Comparison of ENCODE assay signal across 8 mouse cellular contexts in the genomic region with DNA sequence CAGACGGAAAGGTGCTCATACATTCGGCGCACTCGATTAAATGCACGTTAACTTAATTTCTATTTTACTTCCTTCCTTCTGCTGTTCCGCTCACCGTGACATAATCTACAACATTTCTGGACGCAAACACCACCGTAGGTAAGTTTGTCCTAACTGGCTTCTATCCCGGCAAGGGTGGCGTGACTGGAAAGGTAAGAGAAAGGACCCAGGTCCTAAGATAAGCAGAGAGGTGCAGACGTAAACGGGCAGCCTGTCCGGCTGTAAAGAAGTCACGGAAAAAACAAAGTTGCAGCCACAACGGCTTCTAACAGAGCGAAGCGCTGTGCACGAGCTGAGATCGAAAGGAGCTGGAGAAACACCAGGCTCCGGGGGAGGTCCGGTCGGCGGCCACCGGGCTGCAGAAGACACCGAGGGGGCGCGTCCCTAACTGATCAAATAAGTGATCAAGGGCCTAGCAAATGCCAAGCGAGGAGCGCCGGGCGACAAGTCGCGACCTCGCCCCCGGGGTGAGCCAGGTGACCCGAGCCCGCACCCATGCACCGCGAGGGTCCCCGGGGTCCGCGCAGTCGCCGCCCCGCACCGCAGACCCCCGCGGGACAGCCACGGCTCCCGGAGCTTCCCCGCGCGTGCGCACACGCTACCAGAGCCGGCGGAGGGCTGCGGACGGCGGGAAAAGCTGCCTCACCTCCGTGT. TPM values are rescaled to one million over a fixed set of nuclear protein-coding genes. Genes with fewer than 3 reads are reported as not detected.
A peak's percentile ranks its signal among the peaks of the same experiment; 100 is the strongest.
DNase-seq lines count a peak whose midpoint lies in the region; ATAC-seq and TF ChIP-seq lines count a peak whose summit lies in the region.

No protein-coding gene starts in this region.

- H3K27me3 ChIP-seq in heart, embryonic 14.5 days (ENCODE audit: control insufficient read depth, insufficient read depth, low read length) = no peaks in the 10 kb centered on the region
- H3K27me3 ChIP-seq in hindbrain, postnatal 0 days (ENCODE audit: insufficient read depth, low read length) = no peaks in the 10 kb centered on the region
- no peaks in the 10 kb centered on the region for H3K27me3 ChIP-seq in midbrain, embryonic 11.5 days (ENCODE audit: control insufficient read depth, insufficient read depth, low read length)

- no peak for TF ChIP-seq POLR2A in cortical plate, adult 2 months (IDR thresholded peaks at IDR 0.05; ENCODE audit: extremely low read depth, insufficient read depth, low read length)

- DNase-seq in heart, postnatal 10 days = no peak
- DNase-seq in hindbrain, postnatal 0 days (ENCODE audit: low spot score) = no peak
- peak; percentile 92 for DNase-seq in midbrain, embryonic 11.5 days (ENCODE audit: low spot score, missing footprints)
- no peak for DNase-seq in adrenal gland, adult 2 months
- no peak for DNase-seq in right cerebral cortex, postnatal 25 days

- WGBS in heart, embryonic 14.5 days = under 1% methylated on average over 62 of the region's 62 CpGs
- 1% methylated on average over 62 of the region's 62 CpGs for WGBS in hindbrain, postnatal 0 days
- WGBS in midbrain, embryonic 11.5 days = 1% methylated on average over 62 of the region's 62 CpGs

- peaks cover 0 to 20% of the 10 kb centered on the region in 2 experiments; a peak in 2 of 4 replicates for H3K4me1 ChIP-seq in heart, embryonic 14.5 days (ENCODE audit: control insufficient read depth in 2 of 2, insufficient read depth in 2 of 2, low read length in 2 of 2)
- peaks cover 3% of the 10 kb centered on the region; the same call in 1 of the 2 replicates for H3K4me1 ChIP-seq in cortical plate, adult 2 months (ENCODE audit: control insufficient read depth, insufficient read depth, low read length)
- peaks cover 13% of the 10 kb centered on the region; the same call in 1 of the 2 replicates for H3K4me1 ChIP-seq in hindbrain, postnatal 0 days (ENCODE audit: insufficient read depth, low read length)
- H3K4me1 ChIP-seq in midbrain, embryonic 11.5 days (ENCODE audit: control insufficient read depth, insufficient read depth, low read length) = peaks cover 20% of the 10 kb centered on the region

- peak overlapping the region; percentile 93 for H3K9ac ChIP-seq in heart, embryonic 14.5 days (ENCODE audit: low read length)
- H3K9ac ChIP-seq in hindbrain, postnatal 0 days (replicated peaks; ENCODE audit: low read length) = peak overlapping the region; percentile 80
- H3K9ac ChIP-seq in midbrain, embryonic 11.5 days (ENCODE audit: low read length) = peak overlapping the region; percentile 87

- peak overlapping the region; percentile 76 for H3K4me2 ChIP-seq in heart, embryonic 14.5 days (ENCODE audit: low read length)
- peak overlapping the region; percentile 86 for H3K4me2 ChIP-seq in hindbrain, postnatal 0 days (ENCODE audit: low read depth, low read length)
- H3K4me2 ChIP-seq in midbrain, embryonic 11.5 days = peak overlapping the region; percentile 86

- peak overlapping the region; percentile 93 to 96 for H3K27ac ChIP-seq in heart, embryonic 14.5 days (replicated peaks in 1 of 2; ENCODE audit: control insufficient read depth in 1 of 2, insufficient read depth in 1 of 2, low read depth in 2 of 2, low read length in 2 of 2)
- H3K27ac ChIP-seq in cortical plate, adult 2 months (ENCODE audit: insufficient read depth, low read length) = peak overlapping the region; percentile 2
- peak overlapping the region; percentile 94 for H3K27ac ChIP-seq in hindbrain, postnatal 0 days
- H3K27ac ChIP-seq in midbrain, embryonic 11.5 days (ENCODE audit: low read depth, low read length) = peak overlapping the region; percentile 92

- intact Hi-C loops in heart, postnatal 10 days (cut with DNase I) = no loop called here

- TF ChIP-seq CTCF in cortical plate, adult 2 months (IDR thresholded peaks at IDR 0.05; ENCODE audit: extremely low read depth, insufficient read depth, low read length) = no peak
- no peak for TF ChIP-seq CTCF in hindbrain, postnatal 0 days (IDR thresholded peaks at IDR 0.05; ENCODE audit: low read depth)

- H3K36me3 ChIP-seq in heart, embryonic 14.5 days (ENCODE audit: control insufficient read depth, insufficient read depth, low read length) = peaks cover 15% of the 10 kb centered on the region
- no peaks in the 10 kb centered on the region for H3K36me3 ChIP-seq in hindbrain, postnatal 0 days (ENCODE audit: insufficient read depth, low read length)
- no peaks in the 10 kb centered on the region for H3K36me3 ChIP-seq in midbrain, embryonic 11.5 days (ENCODE audit: control insufficient read depth, insufficient read depth, low read length)

- H3K4me3 ChIP-seq in heart, embryonic 14.5 days (ENCODE audit: control insufficient read depth in 1 of 2, insufficient read depth in 1 of 2, low read depth in 1 of 2, low read length in 2 of 2) = peak overlapping the region; percentile 79 to 83
- H3K4me3 ChIP-seq in cortical plate, adult 2 months (ENCODE audit: insufficient read depth, low read length) = peak overlapping the region; percentile 72
- H3K4me3 ChIP-seq in hindbrain, postnatal 0 days (ENCODE audit: low read length) = peak overlapping the region; percentile 64
- peak overlapping the region; percentile 89 for H3K4me3 ChIP-seq in midbrain, embryonic 11.5 days (ENCODE audit: low read depth, low read length)

- ATAC-seq in heart, embryonic 14.5 days (ENCODE audit: insufficient number of reproducible peaks, insufficient read depth, low FRiP score, low read depth) = peak; percentile 48
- ATAC-seq in CD4-positive, CD25-positive, alpha-beta regulatory T cell, adult 4 months = peak; percentile 6
- peak; percentile 73 for ATAC-seq in hindbrain, postnatal 0 days
- peak; percentile 84 for ATAC-seq in midbrain, embryonic 11.5 days (ENCODE audit: low FRiP score)

- H3K9me3 ChIP-seq in heart, embryonic 14.5 days (ENCODE audit: control insufficient read depth, low read length) = no peaks in the 10 kb centered on the region
- H3K9me3 ChIP-seq in hindbrain, postnatal 0 days (ENCODE audit: low read length) = no peaks in the 10 kb centered on the region
- H3K9me3 ChIP-seq in midbrain, embryonic 11.5 days (ENCODE audit: control insufficient read depth, low read length) = no peaks in the 10 kb centered on the region

RNA-seq across cellular contexts. Expression of gene Cdc5l, which starts 0.7 kb away (rescaled TPM):
- 50.7 and 52.5 TPM in 2 replicates for polyA plus RNA-seq in heart, embryonic 14.5 days (2014; fragmentation: Nextera tagmentation; extraction: Ambion mirVana)
- total RNA-seq in heart, postnatal 10 days (2021) = 10 to 100 TPM; 48.4 to 48.7 TPM
- polyA plus RNA-seq in CD4-positive, CD25-positive, alpha-beta regulatory T cell, adult 4 months (2017; shearing (Covaris generic)) = 10 to 100 TPM; 70.2 to 74.2 TPM
- polyA plus RNA-seq in cortical plate, adult 2 months (2012; rRNA removed) = 28.6 and 29.7 TPM in 2 replicates
- total RNA-seq in hindbrain, postnatal 0 days (2014; rRNA removed) = 21.5 and 38.1 TPM in 2 replicates
- 54.2 and 57.7 TPM in 2 replicates for polyA plus RNA-seq in hindbrain, postnatal 0 days (2015; fragmentation: Nextera tagmentation; extraction: Ambion mirVana)
- 87.9 and 91.6 TPM in 2 replicates for polyA plus RNA-seq in midbrain, embryonic 11.5 days (2014; fragmentation: Nextera tagmentation; extraction: Ambion mirVana)
- total RNA-seq in adrenal gland, adult 2 months (2021) = 10 to 100 TPM; 40.8 to 49.8 TPM
- 3.0 and 3.9 TPM in 2 replicates for polyA plus RNA-seq in adrenal gland, adult 2 months (2012; rRNA removed)

RNA-seq across cellular contexts. Expression of gene Spats1, which starts 42.4 kb away (rescaled TPM):
- polyA plus RNA-seq in heart, embryonic 14.5 days (2014; fragmentation: Nextera tagmentation; extraction: Ambion mirVana) = 1.8 TPM in 2 replicates
- under 1 TPM; 0.22 to 0.65 TPM for total RNA-seq in heart, postnatal 10 days (2021)
- 1 to 10 TPM; 1.1 TPM for polyA plus RNA-seq in CD4-positive, CD25-positive, alpha-beta regulatory T cell, adult 4 months (2017; shearing (Covaris generic))
- 4.0 and 4.3 TPM in 2 replicates for polyA plus RNA-seq in cortical plate, adult 2 months (2012; rRNA removed)
- 0.29 and 4.2 TPM in 2 replicates for total RNA-seq in hindbrain, postnatal 0 days (2014; rRNA removed)
- 2.9 and 3.5 TPM in 2 replicates for polyA plus RNA-seq in hindbrain, postnatal 0 days (2015; fragmentation: Nextera tagmentation; extraction: Ambion mirVana)
- 0.40 and 0.46 TPM in 2 replicates for polyA plus RNA-seq in midbrain, embryonic 11.5 days (2014; fragmentation: Nextera tagmentation; extraction: Ambion mirVana)
- not detected for total RNA-seq in adrenal gland, adult 2 months (2021)
- 0.08 TPM in 1 of 2 replicates, not detected in the other for polyA plus RNA-seq in adrenal gland, adult 2 months (2012; rRNA removed)

Comparison
In these comparisons a context has a peak if more than half of its experiments do, and no peak if none do; other contexts are left out.
1. ATAC-seq: peak in every context shown above with its lines; median percentile 84 in midbrain, embryonic 11.5 days; 73 in hindbrain, postnatal 0 days; 48 in heart, embryonic 14.5 days; 6 in CD4-positive, CD25-positive, alpha-beta regulatory T cell, adult 4 months.
2. H3K27ac ChIP-seq: peak in every context shown above with its lines; median percentile 94 in heart, embryonic 14.5 days; 94 in hindbrain, postnatal 0 days; 92 in midbrain, embryonic 11.5 days; 2 in cortical plate, adult 2 months.